Mouse (Mus musculus) right cerebral cortex, postnatal 36 days (tissue): ENCODE data around the gene Lrsam1.

Experiments used
- DNase-seq, 2 experiments: peaks; one replicate each; pipeline ENCODE4 v3.0.0; 2022; ENCODE audit warnings: low spot score in 2 of 2, mixed read lengths in 1 of 2

Lrsam1 gene

DNA sequence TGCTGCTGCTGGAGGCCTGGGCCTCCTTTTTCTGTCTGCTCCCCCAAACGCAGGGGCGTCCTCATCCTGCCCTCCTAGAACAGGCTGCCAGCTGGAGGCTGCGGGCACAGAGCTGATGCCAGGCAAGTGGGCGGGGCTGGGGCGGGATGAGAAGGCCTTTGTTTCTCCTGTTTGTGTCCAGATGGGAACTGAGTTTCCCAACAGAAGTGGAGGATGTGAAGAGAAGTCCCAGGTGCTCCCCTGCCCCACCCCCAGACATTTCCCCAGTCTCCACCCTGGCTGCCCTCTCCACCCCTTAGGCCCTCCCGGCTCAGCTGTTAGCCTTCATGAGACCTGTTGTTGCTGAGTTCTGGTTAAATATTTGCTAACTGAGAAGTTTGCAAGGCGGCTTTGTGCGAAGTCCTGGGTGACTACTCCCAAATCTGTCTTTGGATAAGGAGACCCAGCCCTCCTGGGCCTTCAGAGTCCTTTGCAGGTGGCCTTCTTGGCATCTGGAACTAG lies 65.8 kb downstream of the Lrsam1 start:
- DNase-seq: no peak

DNA sequence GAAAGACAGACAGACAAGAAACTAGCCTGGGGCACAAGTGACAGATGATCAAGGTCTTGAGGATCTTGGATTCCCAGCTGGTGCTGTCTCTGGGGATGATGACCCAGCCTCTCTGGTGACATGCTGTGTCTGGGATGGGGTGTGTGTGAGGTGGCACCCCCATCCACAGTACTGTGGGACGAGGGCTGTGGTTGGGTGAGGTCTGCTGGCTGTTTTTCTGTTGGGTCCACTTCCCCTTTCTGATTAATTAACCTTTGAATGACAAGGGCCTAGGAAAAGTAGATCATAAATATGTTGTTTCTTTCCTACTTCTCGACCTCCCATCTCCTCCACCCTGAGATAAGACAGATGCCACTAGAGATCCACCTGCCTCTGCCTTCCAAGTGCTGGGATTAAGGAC lies 67.3 kb downstream of the Lrsam1 start:
- DNase-seq: no peak

DNA sequence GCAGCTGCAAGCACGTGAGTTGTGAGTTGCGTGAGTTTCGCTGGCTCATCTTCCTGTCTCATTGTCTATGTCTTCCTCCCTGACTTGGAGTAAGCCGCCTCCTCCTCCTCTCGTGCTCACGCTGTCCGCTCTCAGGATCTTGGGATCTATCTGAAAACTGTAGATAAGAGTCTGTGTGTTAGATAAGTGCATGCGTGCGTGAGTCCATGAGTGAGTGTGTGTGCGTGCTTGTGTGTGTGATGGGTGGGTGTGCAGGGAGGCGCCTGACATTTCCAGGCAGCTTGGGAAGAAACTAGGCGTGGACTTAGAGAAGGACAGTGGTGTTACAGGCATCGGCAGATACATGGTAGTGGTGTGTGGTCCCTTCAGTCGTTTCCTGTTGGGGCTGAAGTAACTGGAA lies 68.9 kb downstream of the Lrsam1 start:
- no peak for DNase-seq

DNA sequence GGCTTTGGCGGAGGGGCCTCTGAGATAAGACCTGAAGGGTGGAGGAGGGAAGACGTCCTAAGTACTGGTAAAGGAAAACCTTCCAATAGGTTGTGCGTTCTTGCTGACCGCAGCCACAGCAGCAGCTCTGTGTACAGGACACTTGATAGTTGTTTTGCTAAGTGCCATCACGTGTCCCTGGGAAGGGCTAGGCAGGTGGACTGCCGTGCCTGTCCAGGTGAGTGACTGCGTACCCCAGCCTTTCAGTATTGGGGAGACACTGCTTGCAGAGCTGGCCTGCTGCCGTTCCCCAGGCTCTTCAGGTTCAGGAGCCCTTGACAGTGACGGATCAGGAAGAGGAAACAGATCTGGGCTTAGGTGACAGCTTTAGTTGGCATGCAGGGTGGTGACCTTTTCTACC lies 70.1 kb downstream of the Lrsam1 start:
- DNase-seq: no peak

DNA sequence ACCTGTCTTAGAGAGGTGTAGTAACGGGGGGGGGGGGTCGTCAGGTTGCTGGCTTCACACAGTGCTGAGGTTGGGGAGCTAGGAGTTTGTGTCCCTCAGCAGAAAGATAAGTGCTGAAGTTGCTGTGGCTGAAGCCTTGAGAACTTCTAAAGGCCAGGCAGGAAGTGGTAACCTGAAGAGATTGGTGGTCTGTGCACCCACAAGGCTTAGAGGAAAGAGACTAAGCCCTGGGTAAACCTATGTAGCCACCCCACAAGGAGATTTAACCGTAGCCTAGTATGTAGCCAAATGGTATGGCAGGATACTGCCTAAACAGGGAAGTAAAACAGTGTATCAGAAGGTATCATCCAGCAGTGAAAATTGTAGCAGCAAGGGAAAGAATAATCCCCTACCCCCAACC lies 71.1 kb downstream of the Lrsam1 start:
- no peak for DNase-seq

DNA sequence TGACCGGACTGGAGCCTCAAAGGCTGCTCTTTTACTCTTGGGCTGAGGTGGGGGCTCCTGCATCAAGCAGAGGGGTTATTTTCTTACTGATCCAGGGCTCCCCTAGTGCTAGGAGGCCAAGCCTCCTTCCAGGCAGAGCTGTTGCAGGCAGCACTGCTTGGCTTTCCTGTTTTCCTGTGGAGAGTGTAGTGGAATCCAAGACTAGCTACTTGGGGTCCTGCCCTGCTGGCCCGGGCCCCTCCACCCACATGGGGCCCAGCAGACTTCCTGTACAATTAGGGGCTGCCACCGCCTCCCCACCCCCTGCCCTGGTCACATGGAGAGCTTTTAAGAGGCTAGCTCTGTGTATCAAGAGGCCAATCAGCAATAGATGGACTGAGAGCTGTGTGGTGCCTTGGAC lies 72.9 kb downstream of the Lrsam1 start:
- no peak for DNase-seq

DNA sequence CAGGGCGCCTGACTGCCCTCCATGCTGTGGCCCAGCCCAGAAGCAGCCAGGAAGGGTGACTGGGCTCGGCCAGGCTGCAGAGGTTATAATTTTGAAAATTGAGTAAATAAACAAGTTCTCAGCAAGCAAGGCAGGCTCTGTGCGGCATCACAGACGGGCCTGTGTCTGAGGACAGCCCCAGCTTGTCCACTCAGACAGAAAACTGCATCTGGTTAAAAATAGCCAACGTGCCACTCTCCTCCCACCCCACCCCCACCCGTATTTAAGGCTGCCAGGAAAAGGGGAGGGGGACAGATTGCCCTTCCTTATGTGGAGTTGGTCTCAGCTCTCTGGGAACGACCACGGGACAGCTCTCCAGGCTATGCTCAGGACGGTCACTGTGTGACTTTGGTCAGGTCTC lies 73.4 kb downstream of the Lrsam1 start:
- no peak for DNase-seq

DNA sequence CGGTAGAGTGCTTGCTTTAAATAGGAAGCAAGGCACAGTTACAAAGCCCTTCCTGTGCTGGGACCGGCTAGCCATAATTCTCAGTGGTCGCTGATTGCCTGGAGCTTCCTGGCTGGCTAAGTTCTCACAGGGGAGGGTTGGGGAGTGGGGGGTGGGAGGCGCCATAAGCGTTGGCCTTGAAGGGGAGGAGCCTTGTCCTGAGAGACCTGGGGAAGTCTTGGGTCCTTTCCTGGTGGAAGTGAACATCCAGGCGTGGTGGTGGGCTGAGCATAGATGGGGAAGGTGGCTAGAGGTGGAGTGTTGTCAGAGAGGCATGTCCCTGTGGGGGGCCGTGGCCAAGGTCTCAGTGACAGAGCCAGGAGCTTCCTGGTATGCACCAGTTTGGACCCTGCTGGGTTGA lies 76.7 kb downstream of the Lrsam1 start:
- DNase-seq: no peak

DNA sequence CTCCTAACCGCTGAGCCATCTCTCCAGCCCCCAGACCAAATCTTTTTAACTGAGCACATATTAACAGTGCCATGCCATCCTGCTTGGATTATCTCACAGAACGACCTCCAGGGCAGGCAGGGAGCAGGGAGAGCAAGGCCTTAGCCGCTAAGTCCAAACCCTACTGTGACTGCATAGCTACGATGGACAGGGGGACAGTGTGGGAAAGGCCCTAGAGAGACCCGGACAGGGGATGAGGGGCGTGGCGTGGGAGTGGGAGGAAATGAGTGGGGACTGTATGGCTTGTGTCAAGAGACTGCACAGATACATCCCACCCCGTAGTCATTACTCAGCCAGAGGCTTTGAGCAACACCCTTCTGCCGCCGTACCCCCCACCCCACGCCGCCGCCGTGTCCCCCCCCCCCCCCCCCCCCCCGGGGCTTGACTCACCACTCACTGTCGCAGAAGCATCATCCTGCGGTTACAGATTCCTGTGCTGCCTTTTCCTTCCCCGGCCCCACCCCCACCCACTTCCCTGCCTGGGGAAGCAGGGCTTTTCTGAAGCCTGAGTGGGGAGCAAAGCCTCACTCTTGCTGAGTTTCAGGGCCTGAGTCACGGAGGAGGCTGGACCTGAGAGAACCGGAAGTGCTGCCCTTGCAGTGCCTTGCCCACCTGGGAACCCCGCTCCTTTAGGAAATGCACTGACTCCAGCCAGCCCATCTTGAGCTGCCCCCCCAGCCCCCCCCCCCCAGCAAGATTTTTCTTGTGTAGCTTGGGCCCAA lies 79.0 kb downstream of the Lrsam1 start:
- DNase-seq: no peak

DNA sequence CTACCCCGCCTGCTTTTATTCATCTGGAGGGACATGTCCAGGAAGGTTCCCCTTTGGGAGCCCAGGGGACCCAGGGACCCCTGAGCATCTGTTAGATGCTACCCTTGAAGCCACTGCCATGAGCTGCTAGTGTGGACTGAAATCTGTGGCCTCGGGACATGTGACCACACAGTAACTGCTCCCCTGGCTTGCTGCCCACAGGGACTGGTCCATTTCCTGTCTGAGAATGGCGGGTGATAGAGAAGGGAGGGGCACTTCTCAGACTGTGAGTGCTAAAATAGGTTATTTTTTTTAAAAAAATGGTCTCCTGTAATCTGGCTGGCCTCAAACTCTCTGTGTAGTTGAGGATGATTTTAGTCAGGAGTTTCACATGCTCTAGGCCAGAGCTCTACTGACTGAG lies 79.7 kb downstream of the Lrsam1 start:
- DNase-seq: no peak

DNA sequence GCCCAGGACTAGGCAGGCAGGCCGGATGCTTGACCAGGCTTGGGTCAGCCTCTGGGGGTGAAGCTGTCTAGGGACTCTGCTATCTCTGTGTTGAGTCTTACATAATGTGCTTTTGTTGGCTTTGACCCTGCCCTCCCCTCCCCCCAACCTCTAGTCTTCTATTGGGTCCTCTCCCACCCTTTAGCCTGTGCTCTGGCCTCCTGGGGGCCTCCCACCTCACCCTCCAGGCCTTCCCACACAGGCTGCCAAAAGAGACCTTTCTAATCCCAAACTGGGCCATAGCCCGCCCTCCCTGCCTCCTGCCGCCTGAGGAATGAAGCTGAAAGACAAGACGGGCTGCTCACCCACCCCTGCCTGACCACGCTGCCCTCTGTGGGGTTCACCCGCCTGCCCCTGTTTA lies 80.4 kb downstream of the Lrsam1 start:
- no peak for DNase-seq

DNA sequence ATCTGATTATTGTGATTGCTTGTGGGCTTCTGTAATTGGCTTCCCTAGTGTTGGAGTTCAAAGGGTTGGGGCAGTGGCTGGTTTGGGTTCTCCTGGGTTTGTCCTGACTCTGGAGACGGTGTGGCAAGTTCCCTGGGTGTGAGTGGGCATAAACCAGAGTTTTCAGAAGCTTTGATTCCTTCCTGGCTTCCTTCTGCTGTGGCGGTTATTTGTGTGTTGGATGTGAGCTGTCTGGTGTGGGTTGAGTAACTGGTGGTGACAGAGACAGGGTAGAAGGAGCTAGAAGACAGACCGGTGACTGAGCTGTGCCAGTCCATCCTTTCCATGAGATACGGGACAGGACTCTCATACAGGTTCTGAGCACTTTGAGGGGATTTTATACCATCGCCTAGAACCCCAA lies 81.8 kb downstream of the Lrsam1 start:
- no peak for DNase-seq

DNA sequence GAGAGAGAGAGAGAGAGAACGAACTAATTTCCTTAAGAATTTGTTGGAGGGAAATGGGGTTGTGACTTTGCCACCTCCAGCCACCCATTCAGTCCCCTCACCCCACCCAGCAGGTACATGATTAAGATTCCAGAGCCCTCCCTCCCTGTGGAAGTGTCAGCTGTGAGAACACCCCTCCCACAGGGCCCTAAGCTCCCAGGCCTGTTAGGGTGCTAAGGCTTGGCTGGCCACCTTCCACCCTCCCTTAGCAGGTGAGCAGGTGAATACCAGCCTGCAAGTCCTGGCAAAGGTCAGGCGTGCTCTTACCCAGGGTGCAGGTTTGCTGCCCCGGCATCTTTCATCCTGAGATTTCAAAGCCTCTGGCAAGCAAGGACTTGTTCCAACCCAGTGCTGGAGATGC lies 83.0 kb downstream of the Lrsam1 start:
- no peak for DNase-seq

DNA sequence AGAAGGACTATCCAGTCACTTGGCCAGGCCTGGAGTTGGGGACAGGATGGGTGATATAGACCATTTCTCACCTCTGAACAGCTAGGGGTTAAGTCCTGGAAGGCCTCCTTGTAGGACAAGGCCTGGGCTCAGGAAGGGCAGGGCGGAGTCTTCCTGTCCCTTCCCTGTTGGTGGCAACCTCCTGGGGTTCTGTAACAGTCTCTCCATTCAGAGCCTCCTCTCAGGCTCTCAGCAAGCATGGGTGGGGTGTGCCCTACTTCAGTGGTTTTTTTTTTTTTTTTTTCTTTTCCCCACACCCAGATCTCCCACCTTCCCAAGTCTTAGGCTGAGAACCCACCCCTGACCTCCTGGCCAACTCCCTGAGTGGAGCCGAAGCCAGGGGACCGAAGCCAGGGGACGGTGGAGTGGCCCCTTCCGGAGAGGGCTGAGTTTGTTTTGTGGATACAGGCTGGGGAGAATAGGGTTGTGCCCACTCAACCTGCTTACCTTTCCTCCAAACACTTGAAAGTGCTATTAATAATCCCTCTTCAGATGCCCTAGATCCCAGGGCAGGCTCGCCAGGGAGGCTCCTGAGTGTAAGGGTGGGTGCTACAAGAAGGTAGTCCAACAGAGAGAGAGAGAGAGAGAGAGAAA lies 83.5 kb downstream of the Lrsam1 start:
- no peak for DNase-seq

DNA sequence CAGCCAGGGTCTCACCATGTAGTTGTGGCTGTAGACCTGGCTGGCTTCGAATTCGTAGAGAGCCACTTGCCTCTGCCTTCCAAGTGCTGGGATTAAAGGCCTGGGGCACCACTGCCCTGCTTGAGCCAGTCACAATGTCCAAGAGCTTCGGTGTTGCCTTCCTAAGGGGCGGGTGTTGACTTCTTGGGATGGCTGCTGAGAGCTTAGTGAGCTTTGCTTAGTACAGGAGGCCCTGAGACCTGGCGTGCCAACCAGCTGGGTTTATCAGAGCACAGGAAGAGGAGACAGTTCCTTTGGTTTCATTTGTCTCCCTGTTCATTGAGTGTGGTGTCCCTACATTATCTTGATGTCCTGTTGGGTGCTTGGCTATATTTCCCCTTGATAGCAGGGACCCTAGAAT lies 84.1 kb downstream of the Lrsam1 start:
- DNase-seq: no peak

DNA sequence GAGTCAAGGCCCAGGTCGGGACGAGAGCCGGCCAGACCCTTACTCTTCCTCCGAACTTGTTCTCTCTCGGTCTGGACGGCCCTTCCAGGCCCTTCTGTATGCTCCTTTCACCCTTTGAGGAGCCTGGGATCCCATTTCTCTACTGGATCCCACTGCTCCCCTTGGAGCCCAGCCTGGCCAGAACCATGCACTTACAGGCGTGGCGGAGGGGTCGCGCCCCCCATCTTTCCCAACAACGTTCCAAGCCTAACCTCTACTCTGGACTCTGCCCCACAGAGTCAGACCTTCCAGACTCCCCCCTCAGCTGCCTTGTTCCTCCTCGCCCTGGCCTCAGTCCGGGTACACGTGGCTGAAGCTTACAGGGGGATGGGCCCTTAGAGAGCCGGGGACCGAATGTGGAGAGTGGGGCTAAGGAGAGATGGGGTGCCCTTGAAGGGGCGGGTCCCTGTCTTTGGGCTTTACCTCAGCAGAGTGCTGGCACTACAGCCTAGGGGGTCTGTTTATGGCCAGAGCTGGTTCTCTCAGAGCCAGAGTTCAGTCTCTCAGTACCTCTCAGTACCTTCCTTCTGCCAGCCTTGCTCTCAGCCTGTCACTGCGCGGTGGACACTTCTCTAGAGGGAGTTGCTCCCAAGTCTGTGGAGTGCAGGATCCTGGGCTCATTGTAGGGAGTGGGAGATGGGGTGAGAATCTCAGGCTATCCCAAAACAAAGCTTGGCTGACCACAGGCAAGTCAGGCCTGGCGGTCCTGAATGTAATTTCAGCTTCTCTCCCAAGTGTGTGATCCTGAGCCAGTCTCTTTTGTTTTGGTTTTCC lies 84.7 kb downstream of the Lrsam1 start:
- no peak for DNase-seq

DNA sequence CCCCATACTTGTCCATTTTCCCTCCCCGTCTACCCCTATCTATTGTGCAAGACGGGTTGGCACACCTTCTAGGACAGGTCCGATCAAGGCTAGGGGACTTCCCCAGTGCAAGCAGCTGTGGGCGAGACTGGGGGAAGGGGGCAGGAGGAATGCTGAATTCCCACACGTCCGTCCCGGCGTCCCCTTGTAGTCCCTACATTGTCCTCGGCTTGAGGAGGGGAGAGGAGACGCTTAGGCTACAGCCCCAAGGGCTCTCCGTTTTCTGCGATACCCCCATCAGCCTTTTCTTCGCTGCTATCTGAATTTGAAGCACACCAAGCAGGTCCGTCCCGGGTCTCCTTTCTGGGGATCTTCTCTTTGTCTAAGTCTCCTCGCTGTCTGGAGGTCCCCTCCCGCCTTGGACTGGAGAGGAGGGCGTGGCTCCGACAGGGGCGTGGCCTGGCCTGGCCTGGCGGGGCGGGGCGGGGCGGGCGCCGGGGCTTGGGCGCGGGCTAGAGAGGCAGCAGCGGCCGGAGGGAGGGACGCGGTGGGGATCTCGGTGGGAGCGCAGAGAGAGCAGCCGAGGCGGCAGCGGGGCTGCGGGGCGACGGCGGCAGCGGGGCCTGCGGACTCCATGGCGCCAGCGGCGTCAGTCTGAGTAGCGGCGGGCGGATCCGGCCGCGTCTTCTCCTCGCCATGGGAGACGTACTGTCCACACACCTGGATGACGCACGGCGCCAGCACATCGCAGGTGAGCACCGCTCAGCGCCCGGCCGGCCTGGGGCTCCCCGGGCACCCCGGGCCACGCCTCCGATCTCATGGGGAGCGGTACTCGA lies 85.5 kb downstream of the Lrsam1 start, which contains the start of gene Fam129b:
Fam129b (plus strand) TSS at position 440 of the 815 bp plus-strand sequence.
- DNase-seq: peak in 1 of 2 experiments; percentile 44
